Mouse (Mus musculus) skeletal muscle tissue, adult 2 months (tissue): ENCODE measurements around the gene Cdc42bpg.
A peak's percentile ranks its signal among the peaks of the same experiment; 100 is the strongest.
"Not testable (repeated sequence)": the region's sequence is repeated elsewhere in the genome, so short reads cannot be mapped to it uniquely, and the experiment has no call there.

Source experiments
- DNase-seq: peaks from one replicate; pipeline ENCODE4 v3.0.0-alpha.2; 2012; ENCODE audit warnings: low read depth, low spot score

Cdc42bpg gene

DNA sequence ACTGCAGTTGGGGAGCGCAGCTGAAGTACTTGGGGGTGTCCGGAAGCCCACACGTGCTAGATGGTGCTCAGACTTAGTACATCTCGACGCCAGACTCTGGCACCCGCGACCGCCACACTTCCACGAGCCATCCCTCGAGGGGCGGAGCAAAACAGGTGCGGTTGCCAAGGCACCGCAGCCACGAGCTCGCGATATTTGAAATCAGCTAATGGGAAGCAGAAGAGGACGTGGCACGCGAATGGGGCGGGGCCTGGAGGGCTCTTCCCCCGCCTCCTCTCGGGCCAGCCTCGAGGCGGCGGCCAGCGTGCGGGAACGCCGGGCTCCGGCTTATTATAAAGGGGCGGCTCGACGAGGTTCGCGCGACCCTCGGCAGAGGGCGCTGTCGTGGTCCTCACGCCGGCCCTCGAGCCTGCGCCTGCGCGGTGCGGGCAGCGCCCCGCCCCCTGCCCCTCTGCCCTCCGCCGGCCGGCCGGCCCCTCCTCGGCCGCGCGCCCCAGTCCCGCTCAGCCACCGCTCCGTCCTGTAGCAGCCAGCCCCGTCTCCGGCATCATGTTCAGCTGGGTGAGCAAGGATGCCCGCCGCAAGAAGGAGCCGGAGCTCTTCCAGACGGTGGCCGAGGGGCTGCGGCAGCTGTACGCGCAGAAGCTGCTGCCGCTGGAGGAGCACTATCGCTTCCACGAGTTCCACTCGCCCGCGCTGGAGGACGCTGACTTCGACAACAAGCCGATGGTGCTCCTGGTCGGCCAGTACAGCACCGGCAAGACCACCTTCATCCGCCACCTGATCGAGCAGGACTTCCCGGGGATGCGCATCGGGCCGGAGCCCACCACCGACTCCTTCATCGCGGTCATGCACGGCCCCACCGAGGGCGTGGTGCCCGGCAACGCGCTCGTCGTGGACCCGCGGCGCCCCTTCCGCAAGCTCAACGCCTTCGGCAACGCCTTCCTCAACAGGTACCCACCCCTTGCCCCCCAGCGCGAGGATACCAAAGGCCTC is 29.5 kb upstream of the Cdc42bpg start, which contains the start of gene Ehd1:
Gene Ehd1, plus strand, starts transcription at position 300 of the 996 bp plus-strand sequence.
- peak; percentile 99 for DNase-seq

DNA sequence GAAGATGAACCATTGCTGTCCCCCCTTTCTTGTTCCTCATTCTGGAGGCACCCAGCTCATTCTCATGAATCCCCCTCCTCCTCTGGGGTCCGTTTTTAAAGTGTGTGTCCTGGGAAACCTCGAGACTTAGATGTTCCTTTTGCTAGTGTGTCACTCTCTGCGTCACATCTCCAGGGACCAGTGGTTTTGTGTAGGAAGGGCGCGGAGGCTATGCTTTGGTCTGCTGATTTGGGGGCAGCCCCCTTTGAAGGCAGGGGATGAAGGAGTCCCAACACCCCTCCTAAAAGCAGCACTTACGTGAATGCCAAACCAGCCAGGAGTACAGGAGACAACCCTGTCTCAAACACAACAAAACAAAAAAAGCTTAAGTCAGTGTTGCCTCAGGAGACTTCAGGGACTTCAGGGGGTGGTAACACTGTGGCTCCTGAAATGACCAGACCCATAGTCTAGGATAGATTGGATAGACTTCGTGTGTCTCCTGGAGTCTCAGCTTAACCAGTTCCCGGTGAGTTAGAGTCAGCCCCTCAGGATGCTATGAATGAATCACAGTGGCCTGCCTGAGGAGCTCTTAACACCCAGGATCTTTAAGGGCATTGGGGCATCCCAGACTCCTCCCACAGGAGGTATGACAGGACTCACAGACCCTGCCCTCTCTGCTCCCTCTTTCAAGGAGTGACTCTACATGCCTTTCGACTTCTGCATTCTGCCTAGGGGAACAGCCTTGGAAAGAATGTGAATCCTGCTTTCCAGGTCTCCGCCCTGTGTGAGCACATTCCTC is 28.4 kb upstream of the Cdc42bpg start:
- DNase-seq, result peak; percentile 88

DNA sequence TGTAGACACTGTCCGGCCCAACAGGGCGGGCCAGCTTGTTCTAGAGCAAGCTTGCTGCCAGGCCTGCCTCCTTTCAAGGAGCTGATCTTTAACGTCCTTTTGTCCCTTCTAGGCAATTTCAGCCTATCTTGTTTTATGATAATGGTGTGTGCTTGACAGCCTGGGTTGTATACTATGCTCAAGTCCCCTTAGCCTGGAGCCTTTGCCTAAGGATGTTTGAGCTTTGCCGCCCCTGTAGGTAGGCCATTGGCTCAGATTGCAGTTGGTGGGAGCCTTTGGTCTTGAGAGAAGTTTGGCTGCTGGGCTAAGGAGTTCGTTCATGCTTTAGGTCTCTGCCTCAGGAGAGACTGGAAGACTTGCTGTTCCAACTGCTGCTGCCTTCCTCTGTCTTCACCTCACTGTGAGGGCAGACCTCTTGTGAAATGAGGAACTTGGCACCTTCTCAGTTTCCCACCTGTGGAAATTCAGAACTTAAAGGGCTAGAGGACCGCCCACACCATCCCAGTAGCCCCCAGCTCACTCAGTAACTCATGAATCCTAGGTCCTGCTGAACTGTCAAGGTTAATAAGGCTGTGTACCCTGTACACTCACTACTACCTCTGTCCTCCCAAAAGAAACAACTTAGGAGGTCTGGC is 27.7 kb upstream of the Cdc42bpg start:
- DNase-seq, result no peak

GRCm38 (mm10) chr19:6279481-6280144 is 26.6 kb upstream of the Cdc42bpg start:
- DNase-seq, result no peak

DNA sequence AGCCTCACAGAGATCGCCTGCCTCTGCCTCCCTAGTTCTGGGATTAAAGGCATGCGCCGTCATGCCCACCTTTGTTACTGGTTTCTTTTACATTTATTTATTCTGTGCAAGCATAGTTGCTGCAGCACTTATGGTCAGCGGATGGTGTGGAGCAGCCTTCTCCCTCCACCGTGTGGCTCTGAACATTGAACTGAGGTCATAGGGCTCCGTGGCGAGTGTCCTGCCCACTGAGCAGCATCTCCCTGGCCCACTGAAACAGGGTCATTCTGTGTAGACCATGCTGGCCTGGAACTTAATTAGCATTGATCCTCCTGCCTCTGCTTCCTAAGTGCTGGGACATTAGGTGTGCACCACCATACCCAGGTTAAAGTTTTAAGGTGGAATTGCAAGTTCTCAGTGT is 25.7 kb upstream of the Cdc42bpg start:
- no peak for DNase-seq

DNA sequence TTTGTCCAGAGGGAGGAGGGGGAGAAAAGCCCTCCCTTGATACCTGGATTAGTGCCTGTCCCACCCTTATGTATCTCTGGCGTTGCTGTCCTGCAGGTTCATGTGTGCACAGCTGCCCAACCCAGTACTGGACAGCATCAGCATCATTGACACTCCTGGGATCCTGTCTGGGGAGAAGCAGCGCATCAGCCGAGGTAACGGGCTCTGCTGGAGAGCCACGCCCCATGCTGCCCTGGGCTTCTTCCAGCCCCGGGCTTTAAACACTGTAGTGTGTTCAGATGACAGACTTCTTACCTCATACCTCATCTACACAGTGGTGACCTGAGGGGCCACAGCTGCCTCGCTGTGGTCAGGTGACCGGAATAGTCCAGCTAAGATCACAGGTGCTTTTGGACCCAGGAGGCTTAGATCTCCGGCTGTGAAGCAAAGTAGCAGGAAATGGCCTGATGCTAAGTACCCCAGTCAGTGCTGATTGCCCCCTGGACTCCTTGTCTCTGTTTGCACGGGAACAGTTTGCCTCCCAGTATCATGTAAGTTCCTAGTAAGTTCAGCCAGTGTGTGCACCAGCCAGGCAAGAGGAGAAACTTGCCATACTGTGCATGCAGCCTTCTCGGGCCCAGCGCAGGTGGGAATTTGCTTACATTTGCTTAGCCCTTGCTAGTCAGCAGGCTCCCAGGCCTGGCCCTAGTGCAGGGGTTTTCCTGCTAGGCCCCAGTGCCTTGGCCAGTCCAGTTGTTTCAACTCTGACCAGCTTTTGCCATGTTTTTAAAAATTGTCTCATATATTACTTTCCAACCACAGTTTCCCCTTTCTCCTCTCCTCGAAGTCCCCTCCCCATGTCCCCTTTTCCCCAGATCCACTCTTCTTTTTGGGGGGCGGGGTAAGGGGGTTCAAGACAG is 24.9 kb upstream of the Cdc42bpg start:
- no peak for DNase-seq

DNA sequence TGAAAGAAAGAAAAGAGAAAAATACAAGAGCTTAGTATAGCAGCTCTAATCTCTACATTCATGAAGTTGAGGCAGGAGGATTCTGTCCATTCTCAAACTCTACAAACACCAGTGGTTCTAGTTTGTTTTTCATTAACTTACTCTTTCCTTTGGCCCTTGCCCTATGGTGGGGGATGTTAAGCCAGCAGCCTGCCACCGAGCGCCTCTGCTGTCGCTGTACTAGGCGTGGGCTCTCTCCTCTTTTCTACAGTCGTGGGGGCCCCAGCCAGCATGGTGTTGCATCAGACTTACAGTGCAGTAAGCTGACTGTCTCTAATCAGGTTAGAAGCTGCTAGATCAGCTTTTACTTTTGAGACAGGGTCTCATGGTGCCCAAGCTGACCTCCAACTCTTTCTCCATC is 23.3 kb upstream of the Cdc42bpg start:
- DNase-seq, result no peak

DNA sequence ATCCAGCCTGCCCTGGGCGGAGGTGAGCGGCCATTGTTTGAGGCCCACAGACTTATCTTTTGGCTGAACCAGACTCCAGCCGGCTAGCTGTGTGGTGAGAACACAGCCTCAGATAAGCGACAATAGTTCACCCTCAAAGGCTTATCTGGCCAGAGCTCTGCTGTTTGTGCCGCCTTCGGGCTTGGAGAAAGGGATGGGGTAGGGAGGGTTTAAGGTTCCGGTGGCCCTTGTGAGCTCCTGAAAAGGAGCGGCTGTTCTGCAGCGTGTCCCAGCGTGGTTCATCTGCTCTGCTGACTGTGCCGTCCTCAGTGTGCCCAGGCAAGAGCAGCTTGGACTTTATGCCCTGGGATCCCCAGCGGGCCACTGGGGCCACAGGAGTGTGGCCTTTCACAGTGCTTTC is 21.8 kb upstream of the Cdc42bpg start:
- DNase-seq, result no peak

DNA sequence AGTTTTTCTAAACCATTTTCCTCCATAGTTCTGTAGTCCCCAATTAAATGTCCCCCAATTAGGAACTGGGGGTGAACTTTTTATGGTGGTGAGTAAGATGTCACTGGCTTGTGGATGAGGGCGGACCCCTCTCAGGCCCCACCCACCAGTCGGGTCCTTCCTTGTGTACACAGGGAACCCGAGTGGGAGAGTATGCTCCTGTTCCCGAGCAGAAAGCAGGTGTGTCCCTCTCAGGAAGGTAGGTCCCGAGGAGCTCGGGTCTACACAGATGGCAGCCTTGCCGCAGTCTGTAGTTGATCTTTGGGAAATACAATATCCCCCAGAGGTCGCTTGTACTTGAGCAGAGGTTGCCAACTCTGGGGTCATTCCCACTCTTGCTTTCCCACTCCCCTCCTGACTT is 21.0 kb upstream of the Cdc42bpg start:
- no peak for DNase-seq

GRCm38 (mm10) chr19:6285632-6286433 is 20.4 kb upstream of the Cdc42bpg start:
- no peak for DNase-seq

DNA sequence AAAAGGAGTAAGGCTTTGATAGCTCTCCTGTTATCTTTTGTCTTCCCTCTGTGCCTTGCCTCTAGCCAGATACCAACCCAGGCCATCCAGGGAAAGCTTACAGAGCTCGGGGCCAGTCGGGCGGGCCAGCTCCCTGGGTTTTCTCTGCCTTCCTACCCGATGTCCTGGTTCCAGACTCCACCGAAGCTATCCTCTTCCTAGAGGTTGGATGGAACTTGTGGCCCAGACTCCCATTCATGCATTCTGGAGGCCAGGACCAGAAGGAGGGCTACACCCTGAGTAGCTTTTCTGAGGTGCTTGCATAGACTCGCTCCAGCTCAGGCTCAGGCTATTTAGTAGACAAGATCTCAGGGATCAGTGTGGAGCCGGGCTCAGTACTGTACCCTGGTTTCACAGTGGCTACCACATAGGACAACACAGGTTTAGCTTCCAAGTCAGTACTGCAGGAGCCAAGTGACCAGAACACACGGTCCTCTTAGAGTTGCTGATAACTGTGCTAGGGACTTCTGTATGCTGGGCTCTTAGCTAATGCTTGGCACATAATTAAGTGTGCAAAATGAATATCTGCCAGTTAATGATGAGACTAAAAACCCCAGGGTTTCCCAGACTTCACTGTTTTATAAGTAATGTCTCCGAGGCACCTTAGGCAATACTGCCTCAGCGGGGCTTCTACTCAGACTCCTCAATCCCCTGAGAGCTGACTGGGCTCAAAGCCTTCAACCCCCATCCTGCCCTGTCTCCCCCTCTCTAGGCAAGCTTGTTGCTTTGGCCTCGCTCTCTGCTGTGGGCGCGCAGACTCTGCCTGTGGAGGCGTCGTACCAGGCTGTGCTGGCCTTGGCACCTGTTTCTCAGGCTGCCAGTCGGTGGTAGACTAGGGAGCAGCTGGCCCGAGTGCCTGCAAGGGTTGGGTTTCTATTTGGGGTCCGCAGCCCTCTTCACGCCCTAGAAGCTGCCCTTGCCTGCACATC is 19.5 kb upstream of the Cdc42bpg start:
- no peak for DNase-seq

- no peak for DNase-seq
Observed at GRCm38 (mm10) chr19:6288236-6288894, 17.9 kb upstream of the Cdc42bpg start.

DNA sequence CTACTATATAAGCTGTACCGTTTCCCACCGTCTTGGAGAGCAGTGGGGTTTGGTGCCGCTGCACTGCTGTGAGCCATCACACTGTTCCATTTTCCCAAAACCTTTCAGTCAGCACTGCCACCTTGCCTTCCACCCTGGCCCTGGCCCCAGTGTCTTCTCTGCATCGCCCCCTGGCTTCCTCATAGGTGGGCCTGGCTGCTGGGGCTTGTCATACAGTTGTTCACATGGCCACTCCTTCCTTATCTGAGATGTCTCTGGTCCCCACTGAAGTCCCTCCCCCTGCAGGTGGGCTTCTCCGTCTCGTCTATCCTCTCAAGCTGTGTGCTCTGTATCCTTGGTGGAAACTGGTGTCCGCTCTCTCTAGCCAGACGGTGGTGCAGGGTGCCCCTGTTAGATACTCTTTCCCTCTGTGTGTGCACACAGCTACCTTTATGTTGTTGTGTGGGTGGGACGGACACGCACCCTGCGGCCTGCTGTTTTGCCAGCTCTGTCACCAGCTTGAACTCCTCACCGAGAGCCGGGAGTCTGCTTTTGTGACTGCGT is 16.5 kb upstream of the Cdc42bpg start:
- no peak for DNase-seq

DNA sequence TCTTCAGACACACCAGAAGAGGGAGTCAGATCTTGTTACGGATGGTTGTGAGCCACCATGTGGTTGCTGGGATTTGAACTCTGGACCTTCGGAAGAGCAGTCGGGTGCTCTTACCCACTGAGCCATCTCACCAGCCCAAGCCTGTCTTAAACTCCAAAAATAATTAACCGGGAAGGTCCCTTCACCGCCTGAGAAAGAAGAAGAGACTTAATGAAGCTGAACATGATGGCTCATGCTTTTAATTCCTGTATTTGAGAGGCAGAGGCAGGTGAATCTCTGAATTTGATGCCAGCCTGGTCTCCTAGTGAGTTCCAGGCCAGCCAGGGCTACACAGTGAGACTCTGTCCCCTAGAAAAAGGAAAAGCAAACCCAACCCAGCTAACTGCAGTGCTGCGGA is 15.5 kb upstream of the Cdc42bpg start:
- DNase-seq, result not testable (repeated sequence)

DNA sequence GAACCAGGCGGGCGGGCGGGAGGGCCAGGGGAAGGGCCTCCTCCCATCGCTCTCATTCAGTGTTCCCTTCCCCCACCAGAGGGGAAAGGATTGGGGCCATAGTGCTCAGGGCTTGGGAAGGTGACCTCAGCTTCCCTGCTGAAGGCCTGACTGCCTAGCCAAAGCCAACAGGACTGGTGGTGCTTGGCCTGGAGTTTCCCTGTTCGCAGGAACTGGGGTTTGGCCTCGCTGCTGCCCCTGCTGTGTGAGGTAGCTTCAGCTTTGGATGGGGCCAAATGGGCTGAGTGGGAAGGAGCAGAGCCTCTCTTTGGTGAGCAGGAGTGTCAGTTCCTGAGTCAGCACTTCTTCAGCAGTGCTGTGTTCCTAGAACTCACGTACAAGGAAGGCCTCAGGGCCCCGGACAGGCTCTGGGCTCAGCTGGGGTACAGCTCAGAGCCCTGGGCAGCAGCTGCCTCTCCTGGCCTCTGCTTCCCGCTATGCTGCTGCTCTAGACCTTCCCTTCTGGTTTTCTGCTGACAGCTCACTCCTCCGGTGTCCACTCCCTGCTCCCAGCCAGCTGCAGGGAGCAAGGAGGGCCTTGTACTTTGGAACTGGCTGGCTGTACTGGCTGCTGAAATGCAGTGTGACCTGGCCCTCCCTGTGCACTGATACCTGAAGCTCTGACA is 15.0 kb upstream of the Cdc42bpg start:
- DNase-seq, result peak; percentile 76

DNA sequence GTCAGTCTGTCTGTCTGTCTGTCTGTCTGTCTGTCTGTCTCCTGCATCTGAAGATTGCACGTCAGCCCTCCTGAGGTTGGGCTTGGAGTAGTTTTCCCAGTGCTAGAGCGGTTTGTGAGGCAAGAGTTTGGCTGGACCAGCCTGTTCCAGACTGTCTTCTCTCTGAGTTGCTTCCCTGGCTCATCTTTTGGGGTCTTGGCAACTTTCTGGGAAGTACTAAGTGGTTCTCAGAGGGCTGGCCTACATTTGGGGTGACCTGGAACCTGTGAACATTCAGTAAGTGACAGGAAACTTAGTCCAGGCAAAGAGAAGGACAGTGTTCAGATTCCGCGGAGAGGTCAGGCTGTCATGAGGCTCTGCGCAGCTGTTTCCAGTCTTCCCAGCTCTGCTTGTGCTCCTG is 14.0 kb upstream of the Cdc42bpg start:
- DNase-seq, result no peak

DNA sequence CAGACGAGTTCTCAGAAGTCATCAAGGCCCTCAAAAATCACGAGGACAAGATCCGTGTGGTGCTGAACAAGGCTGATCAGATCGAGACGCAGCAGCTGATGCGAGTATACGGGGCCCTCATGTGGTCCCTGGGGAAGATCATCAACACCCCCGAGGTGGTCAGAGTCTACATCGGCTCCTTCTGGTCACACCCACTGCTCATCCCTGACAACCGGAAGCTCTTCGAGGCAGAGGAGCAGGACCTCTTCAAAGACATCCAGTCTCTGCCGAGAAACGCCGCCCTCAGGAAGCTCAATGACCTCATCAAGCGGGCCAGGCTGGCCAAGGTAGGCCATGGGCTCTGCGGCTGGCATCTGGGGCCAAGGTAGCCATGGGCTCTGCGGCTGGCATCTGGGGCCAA is 12.0 kb upstream of the Cdc42bpg start:
- no peak for DNase-seq
